Mouse (Mus musculus): Measurements from ENCODE around the gene Rab40b. TPM values are rescaled to one million over a fixed set of nuclear protein-coding genes. Genes with fewer than 3 reads are reported as not detected.

Gene Rab40b
- not detected in 2 replicates for total RNA-seq (2023)

GRCm38 (mm10) chr11:121387750-121388553 is at the start of gene Rab40b:
Rab40b (minus strand) TSS chr11:121388251.

DNA sequence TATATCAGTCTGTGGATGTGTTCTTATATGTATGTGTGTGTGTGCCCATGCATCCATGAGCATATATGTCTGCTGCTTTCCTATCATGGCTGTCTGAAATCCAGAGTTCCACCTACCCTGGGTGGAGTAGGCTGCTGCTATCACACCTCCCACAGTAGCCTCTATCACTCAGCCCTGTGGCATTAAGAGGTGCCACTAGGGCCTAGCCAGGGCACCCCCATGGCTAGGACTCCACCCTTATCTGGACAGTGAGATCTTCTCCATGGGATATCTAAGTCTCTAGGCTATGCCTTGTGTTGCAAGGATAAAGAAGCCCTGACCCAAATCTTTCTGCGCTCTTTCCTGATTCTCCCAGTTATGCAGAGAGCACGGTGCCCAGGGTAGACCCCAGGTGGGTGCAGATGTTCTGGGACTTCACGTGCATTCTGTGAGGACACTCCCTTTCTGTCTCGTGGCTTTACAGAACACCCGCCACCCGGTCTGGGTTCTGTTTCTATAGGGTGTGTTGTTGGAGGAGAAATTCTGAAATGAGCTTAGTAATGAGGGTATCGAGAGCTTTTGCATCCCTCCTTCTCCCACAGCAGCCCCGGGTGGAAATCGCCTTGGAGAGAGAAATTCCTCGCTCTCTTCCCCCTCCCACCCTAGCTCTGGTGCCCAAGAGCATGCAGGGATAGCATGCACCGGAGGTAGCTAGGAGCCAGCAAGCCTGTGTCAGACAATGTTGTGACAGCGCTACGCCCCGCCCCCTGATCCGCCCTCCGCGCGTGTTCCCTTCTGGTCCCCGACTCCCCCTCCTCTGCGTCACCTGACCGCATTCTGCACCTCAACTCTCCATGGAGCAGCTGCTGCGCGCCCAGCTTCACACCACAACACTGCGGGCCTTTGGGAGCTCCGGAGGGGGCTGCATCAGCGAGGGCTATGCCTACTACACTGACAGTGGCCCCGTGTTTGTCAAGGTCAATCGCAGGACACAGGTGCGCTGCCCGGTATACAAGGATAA is 46.4 kb upstream of the Rab40b start, which contains the start of gene Fn3k:
Gene Fn3k, plus strand, starts transcription at position 758 of the 1,000 bp plus-strand sequence.

DNA sequence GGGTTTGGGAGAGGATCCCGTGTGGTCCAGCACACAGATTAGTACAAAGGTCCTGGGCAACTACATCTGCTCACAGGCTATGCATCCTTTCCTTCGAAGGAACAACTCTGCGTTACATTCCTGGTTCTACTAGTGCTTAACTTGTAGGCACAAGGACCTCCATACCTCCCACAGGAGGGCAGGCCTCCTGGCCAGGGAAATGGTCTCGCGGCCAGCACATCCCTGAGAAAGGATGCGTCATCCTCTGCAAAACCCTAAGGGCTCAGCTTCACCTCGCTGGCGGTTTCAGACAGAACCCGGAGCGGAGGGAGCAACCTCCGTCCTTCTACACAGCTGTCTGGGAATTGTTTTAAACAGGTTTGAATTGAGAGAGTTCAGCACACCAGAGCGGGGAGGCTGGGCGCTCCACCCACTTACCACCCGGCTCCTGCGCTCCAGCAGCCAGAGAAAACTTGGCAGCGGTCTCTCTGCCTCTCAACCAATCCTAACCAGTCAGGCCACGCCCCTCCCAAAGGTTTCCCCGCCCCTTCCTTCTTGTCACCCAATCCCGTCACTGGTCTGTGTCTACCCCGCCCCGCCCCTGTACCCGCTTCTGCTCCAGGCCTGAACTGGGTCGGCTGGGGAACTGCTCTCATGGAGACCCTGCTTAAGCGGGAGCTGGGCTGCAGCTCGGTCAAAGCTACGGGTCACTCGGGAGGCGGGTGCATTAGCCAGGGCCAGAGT is 32.9 kb upstream of the Rab40b start, which contains the start of gene Fn3krp:
Gene Fn3krp, plus strand, starts transcription at position 572 of the 723 bp plus-strand sequence.

GRCm38 (mm10) chr11:121354091-121354707 is 33.9 kb downstream of the Rab40b start, which contains the start of gene Wdr45b:
Wdr45b (minus strand) TSS chr11:121354445.

Other genes starting within 250 kb of the Rab40b start
- not detected in 2 replicates for gene Tex19.1, start 242.1 kb downstream of the Rab40b start, total RNA-seq (2023)
- gene Uts2r, start 228.0 kb downstream of the Rab40b start, total RNA-seq (2023) = not detected in 2 replicates
- 3.1 and 4.5 TPM in 2 replicates for gene Hexdc, start 183.8 kb downstream of the Rab40b start, total RNA-seq (2023)
- 2.1 and 3.6 TPM in 2 replicates for gene Ogfod3, start 183.5 kb downstream of the Rab40b start, total RNA-seq (2023)
- 55.4 and 64.7 TPM in 2 replicates for gene Cybc1, start 158.9 kb downstream of the Rab40b start, total RNA-seq (2023)
- gene Narf, start 151.0 kb downstream of the Rab40b start, total RNA-seq (2023) = 40.1 and 41.0 TPM in 2 replicates
- gene Foxk2, start 128.3 kb downstream of the Rab40b start, total RNA-seq (2023) = 14.2 TPM in 2 replicates
- gene Wdr45b, start 33.8 kb downstream of the Rab40b start, total RNA-seq (2023) = 94.3 and 123 TPM in 2 replicates
- gene Fn3krp, start 33.1 kb upstream of the Rab40b start, total RNA-seq (2023) = 1.5 and 2.7 TPM in 2 replicates
- 0.52 TPM in 1 of 2 replicates, not detected in the other for gene Fn3k, start 46.7 kb upstream of the Rab40b start, total RNA-seq (2023)
- gene Tbcd, start 63.7 kb upstream of the Rab40b start, total RNA-seq (2023) = 18.7 and 21.4 TPM in 2 replicates
- not detected in 2 replicates for gene Zfp750, start 131.1 kb upstream of the Rab40b start, total RNA-seq (2023)

Measured in neutrophil, adult 65 days (primary cell).